Mouse (Mus musculus): Measurements from ENCODE around the gene Smim24.

DNA sequence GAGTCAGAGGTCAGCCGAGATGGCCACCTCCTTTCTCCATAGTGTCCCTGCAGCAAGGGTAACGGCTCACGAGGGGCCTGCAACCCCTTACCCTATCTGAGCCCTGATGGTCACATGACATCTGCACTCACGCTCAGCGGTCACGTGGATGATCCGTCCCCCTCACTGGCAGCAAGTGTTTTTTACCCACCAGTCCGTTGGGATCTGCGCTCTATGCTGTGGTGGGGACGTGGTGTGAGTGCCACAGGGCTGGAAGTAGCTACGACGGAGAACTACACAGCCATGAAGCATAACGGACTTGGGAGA, 15.5 kb downstream of the Smim24 start:
- TF ChIP-seq CTCF (IDR thresholded peaks at IDR 0.05; ENCODE audit: low read depth) (no peak), EP300 (IDR thresholded peaks at IDR 0.05; ENCODE audit: low read depth) (no peak)

All from liver, postnatal 0 days (tissue).